Mouse (Mus musculus): ENCODE measurements around the gene Vamp8.

Gene Vamp8

DNA sequence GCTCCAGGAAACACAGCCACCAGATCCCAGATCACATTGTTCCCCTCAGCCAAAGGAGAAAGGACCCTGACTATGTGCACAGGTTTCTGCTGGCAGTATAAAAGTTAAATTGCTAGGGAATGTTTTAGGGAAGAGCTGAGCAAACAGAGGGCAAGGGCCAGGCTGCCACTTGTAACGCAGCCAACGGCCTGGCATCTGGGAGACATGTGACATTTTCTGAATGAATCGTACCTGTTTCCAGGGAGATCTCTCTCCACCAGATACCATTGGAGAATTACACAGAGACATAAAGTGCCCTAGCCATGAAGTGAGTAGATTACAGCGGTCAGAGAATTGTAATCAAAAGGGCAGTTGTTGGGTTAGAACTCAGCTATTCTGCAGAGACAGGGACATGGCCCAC lies 17.3 kb downstream of the Vamp8 start:
- DNase-seq (ENCODE audit: low read depth, low spot score), result no peak

DNA sequence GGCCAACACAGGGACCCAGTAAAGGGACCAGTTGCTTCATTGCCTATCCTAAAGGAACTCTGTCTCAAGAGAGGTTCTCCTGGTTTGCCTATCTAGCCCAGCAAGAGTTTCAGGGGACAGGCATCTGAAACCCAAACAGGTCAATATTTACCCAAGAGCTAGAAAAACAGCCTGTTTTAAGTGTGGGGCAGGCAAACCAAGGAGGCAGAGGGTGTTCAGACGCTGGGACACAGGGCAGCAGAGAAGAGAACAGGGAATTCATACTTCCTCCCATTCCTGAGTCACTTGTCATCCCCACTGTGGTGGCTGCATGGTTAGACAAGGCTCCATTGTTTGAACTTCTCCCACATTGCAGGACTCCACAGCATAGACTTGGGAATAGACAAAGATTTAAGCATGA lies 18.9 kb downstream of the Vamp8 start:
- DNase-seq (ENCODE audit: low read depth, low spot score), result no peak

- DNase-seq (ENCODE audit: low read depth, low spot score), result no peak
Observed at GRCm38 (mm10) chr6:72371147-72371546, 19.4 kb downstream of the Vamp8 start.

DNA sequence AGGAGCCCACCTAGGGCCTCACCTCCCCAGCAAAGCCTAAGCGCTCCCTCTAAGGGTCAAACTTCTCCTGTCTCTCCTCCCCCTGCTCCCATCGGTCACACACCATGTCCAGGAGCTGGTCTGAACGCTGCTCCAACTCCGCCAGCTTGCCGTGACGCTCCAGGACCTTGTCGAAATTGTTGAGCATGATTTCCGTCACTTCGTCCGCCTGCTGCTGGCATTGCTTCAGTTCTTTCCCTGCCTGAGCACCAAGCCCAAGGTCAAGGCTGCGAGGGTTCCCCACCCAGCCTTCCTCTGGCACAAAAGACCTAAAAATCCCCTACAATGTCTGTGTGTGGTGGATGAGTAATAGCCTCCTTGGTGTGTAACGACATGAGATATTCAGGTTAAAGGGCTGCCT lies 20.4 kb downstream of the Vamp8 start:
- no peak for DNase-seq (ENCODE audit: low read depth, low spot score)

- no peak for DNase-seq (ENCODE audit: low read depth, low spot score)
Observed at GRCm38 (mm10) chr6:72369557-72369956, 20.9 kb downstream of the Vamp8 start.

DNA sequence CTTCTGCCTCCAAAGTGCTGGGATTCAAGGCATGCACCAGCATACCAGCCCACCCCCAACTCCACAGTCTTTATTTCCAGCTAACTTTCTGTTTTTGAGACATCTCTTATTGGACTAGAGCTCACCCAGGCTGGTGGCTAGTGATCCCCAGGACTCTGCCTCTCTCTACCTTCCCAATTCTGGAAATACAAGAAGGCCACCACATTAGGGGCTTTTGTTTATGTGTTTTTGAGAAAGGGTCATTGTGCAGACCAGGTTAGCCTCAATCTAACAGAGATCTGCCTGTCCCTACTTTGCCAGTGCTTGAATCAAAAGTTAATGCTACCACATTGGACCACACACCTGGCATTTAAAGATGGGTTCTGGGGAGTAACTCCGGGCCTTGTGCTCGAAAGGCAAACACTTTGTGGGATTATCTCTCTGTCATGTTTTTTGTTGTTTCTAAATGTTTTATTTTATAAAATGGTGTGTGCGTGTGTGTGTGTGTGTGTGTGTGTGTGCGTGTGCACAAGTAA lies 23.0 kb downstream of the Vamp8 start:
- no peak for DNase-seq (ENCODE audit: low read depth, low spot score)

DNA sequence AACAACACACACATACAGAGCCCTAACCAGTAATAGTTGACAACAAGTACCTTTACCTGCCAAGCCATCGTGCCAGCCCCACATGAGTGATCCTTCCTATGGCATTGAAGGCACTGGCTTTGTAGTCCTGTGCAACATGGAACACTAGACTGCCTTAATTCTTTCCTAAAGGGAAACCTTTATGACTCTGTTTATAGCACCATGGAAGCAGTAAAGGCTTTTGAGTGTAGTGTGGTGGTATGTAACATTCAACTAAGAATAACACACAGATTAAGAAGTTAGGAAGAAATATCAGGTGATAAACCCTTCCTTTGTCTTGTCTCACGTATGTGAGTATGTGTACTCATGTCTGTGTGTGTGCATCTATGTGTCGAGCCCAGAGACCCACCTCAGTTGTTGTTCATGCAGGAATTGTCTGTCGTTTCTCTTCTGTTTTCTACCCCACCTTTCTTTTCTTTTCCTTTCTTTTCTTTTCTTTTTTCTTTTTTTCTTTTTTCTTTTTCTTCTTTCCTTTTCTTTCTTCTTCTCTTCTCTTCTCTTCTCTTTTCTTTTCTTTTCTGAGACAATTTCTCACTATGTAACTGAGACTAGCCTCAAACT lies 23.6 kb downstream of the Vamp8 start, which contains the start of gene Rnf181:
TSS of gene Rnf181 (minus strand) at position 113 of the 600 bp plus-strand sequence.
- DNase-seq (ENCODE audit: low read depth, low spot score), result no peak

- DNase-seq (ENCODE audit: low read depth, low spot score), result no peak
Observed at GRCm38 (mm10) chr6:72366304-72366703, 24.2 kb downstream of the Vamp8 start.

GRCm38 (mm10) chr6:72364985-72365384 lies 25.5 kb downstream of the Vamp8 start:
- DNase-seq (ENCODE audit: low read depth, low spot score), result no peak

DNA sequence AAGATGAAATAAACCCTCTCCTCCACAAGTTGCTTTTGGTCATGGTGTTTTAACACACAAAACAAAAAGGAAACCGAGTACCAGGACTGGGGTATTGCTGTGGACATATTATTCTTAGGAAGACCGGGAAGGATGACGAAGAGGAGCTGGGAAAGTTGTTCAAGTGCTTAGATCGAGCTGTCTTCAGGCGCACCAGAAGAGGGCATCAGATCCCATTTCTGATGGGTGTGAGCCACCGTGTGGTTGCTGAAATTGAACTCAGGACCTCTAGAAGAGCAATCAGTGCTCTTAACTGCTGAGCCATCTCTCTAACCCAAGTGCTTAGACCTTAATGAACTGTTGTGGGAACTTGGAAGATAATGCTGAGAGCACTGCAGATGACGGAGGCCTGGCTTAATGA lies 26.5 kb downstream of the Vamp8 start:
- no peak for DNase-seq (ENCODE audit: low read depth, low spot score)

DNA sequence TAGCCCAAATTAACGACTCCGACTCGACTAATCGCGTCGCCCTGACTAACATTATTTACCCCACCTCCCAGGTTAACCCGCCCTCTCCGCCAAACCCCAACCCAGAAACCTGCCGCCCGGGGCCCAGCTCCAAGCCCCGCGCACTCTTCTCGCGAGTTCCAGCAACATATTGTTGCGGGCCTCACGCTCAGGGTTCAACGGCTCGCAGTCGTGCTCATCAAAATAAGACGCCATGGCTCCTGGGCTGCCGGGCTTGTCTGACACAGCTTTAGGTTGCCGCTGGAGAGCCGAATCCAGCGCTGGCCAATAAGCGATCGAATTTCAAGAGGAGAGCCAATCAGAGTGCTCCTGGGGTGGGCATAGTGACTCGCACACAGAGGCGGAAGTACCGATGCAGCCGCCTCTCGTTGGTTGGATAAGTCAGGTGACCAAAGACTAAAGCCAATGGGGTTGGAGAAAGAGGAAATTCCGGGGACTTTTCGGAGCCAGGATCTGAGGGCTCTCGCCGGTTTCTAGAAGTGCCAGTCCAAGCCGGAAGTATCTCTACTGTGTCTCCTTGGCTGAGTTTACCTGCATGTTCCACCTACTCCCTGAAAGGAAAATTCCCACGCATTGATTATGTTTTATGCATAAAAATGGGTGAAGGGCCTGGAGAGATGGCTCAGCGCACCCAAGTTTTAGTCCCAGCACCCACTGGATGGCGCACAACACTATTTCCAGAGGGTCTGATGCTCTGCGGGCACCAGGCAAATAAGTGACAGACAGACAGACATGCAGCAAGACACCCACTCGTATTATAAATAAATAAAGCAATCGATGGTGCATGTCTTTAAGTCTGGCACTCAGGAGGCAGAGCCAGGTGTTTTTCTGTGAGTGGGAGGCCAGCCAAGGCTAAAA lies 28.1 kb downstream of the Vamp8 start:
- peak; percentile 98 for DNase-seq (ENCODE audit: low read depth, low spot score)

- DNase-seq (ENCODE audit: low read depth, low spot score), result no peak
Observed at GRCm38 (mm10) chr6:72361121-72361551, 29.4 kb downstream of the Vamp8 start.

DNA sequence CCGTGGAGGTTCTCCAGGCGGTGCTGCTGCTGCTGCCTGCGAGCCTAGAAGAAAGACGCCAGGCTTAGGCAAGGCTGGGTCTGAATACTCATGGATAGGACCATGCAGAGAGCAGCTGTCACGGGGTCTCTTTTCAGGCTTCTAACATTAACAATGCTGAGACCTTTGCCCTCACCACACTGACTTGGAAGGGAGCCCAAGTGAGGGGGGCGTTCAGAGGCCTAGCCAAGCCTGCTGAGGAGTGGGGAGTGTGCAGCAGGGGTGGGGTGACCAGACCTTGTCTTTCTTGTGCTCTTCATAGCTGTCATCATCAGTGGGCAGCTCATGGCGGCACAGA lies 29.9 kb downstream of the Vamp8 start:
- DNase-seq (ENCODE audit: low read depth, low spot score), result no peak

- DNase-seq (ENCODE audit: low read depth, low spot score), result no peak
Observed at GRCm38 (mm10) chr6:72359891-72360598, 30.5 kb downstream of the Vamp8 start.

DNA sequence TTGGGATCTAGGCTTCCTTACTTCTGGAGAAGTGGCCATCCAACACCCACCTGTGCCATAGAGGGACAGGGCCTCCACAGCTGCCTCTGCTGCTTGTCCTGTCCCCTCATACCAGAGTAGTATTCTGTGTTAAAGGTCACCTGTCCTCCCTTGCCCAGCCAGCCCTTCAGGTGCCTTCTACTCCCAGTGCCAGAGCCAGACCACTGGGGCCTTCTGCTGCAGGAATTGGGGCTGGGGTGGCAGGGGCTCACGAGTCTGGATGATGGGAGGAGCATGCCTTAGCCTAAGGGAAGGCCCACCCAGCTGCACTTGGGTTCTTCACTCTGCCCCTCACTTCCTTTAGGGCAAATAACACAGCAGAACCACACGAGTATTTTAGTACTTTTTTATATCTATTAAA lies 31.2 kb downstream of the Vamp8 start:
- no peak for DNase-seq (ENCODE audit: low read depth, low spot score)

- DNase-seq (ENCODE audit: low read depth, low spot score), result no peak
Observed at GRCm38 (mm10) chr6:72358086-72358764, 32.3 kb downstream of the Vamp8 start.

DNA sequence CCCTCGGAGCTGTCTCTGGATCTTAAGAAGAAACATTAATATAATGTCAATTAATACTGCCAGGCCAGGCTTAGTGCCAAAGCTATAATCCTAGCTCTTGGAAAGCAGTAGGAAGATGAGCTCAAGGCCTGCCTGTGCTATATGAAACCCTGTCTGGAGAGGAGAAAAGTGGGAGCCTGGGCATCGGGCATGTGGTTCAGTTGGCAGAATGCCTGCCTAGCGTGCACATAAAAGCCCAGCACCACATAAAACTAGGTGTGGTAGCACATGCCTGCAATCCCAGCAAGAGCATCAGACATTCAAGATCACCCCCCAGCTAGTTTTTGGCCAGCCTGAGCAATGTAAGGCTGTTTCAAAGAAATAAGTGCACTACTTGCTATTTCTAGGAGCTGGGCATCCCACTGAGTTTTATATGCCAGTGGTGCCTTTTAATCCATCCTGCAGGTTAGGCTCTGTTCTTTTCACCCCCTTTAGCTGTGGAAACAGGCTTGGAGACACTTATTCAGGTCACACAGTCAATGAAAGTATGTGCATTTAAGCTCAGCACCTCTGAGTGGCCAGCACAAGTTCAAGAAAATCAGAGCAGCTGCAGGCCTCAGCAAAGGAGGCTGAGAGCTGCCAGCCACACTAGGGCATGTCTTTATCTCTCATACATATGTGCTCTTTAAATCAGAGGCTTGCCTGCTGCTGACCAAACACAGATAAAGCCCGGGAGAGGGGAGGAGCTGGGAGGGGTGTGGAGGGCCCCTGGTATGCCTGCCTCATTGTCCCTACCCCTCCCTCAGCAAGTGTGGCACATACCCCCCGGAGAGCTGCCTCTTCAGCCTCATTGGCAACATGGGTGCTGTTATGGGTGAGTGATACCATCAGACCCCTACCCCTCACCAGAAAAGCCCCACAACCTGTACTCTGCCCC lies 33.1 kb downstream of the Vamp8 start:
- DNase-seq (ENCODE audit: low read depth, low spot score), result no peak

DNA sequence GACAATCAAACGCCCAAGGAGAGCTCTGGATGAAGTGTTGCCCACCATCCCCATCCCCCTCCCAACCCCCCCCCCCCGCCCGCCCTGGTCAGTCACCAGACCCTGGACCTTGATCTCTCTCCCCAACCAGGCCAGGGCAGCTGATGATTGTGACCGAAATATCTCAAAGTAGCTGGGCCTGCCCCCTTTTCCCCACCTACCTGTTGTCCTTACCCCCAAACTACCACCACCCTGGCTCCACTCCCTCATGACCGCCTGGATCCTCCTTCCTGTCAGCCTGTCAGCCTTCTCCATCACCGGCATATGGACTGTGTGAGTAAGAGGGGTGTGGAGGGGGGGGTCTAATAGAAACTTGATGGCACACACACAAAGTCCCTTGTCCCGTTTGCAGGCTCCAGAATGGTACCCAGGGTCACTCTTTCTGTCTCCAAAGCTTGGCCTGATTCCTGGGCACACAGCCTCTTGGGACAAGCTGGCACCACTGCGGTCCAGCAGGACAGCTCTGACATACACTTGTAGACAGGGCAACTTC lies 34.4 kb downstream of the Vamp8 start:
- DNase-seq (ENCODE audit: low read depth, low spot score), result no peak

DNA sequence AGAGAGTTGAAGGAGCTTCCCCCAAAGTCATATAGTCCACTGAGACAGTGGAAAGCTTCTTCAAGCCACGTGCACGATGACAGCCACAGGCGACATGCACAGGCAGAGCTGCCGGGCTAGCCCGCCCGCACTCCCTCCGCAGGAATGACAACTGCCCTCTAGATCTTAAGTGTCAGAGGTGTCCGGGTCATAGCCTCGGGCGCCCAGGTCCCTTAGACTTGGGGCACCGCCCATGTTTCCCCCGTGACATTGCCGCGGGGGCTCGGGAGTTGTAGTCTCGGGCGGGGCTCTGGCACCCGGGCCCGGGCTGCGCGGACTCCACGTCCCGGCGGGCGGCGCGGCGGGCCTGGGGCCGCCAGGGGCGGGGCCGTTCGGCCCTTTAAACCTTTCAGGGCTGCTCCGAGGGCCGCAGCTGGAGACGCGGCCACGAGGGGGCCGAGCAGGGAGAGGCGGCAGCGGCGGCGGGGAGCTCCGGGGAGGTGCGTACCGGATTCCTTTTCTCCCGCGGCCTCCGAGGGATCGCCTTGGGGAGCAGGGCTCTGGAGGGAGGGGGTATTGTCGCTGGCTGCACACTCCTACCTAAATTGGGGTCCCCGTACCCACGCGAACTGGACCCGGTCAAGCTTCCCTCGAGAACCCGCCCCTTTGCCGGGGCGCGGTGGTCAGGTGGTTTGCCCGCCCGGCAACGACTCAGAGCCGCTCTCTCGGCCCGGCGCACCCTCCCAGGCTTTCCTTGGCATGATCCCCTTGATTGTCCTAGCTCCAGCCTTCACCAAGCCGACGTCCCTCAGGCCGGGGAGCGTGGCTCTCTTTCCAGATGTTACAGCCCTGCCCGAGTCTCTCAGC lies 35.2 kb downstream of the Vamp8 start, which contains the start of gene Tmem150a:
TSS of gene Tmem150a (plus strand) at position 382 of the 846 bp plus-strand sequence.
- peak; percentile 44 for DNase-seq (ENCODE audit: low read depth, low spot score)
